Mouse (Mus musculus): ENCODE results near the gene 1700025G04Rik. TPM values are rescaled to one million over a fixed set of nuclear protein-coding genes. Genes with fewer than 3 reads are reported as not detected.
A peak's percentile ranks its signal among the peaks of the same experiment; 100 is the strongest.

1700025G04Rik gene
- polyA plus RNA-seq, 1 experiment from 2014 or later, result 14.1 TPM

- no peak for DNase-seq (ENCODE audit: low spot score)
- H3K27me3 ChIP-seq (replicated peaks; ENCODE audit: insufficient read depth, low read length), result no peaks in the 10 kb centered on the region
- ATAC-seq, result no peak
- no peak overlapping the region for H3K27ac ChIP-seq (ENCODE audit: low read length)
- no peaks in the 10 kb centered on the region for H3K9me3 ChIP-seq (ENCODE audit: low read length)
- no peak overlapping the region for H3K4me3 ChIP-seq (ENCODE audit: low read depth, low read length)
- TF ChIP-seq CTCF (IDR thresholded peaks at IDR 0.05), result no peak
- no peak for TF ChIP-seq EP300 (IDR thresholded peaks at IDR 0.05)
- H3K36me3 ChIP-seq (ENCODE audit: insufficient read depth, low read length), result no peaks in the 10 kb centered on the region
- WGBS, result 93% methylated on average over 1 of the region's 1 CpGs
- peaks cover 3% of the 10 kb centered on the region; the same call in 1 of the 2 replicates for H3K4me1 ChIP-seq (ENCODE audit: insufficient read depth, low read depth, low read length)
- H3K4me2 ChIP-seq (replicated peaks; ENCODE audit: low read depth, low read length), result no peak overlapping the region
- no peak overlapping the region for H3K9ac ChIP-seq (replicated peaks; ENCODE audit: low read depth)
Observed at GRCm38 (mm10) chr1:152105246-152105645, 15.3 kb upstream of the 1700025G04Rik start.

- Histone ChIP-seq H3K36me3 (ENCODE audit: insufficient read depth, low read length) (no peaks in the 10 kb centered on the region), H3K27me3 (replicated peaks; ENCODE audit: insufficient read depth, low read length) (no peaks in the 10 kb centered on the region), H3K9ac (replicated peaks; ENCODE audit: low read depth) (no peak overlapping the region), H3K9me3 (ENCODE audit: low read length) (no peaks in the 10 kb centered on the region), H3K4me3 (ENCODE audit: low read depth, low read length) (no peak overlapping the region), H3K4me1 (ENCODE audit: insufficient read depth, low read depth, low read length) (peaks cover 3% of the 10 kb centered on the region; the same call in 1 of the 2 replicates), H3K4me2 (replicated peaks; ENCODE audit: low read depth, low read length) (no peak overlapping the region), H3K27ac (ENCODE audit: low read length) (no peak overlapping the region)
- no peak for DNase-seq (ENCODE audit: low spot score)
- no peak for TF ChIP-seq CTCF (IDR thresholded peaks at IDR 0.05)
- no peak for TF ChIP-seq EP300 (IDR thresholded peaks at IDR 0.05)
- no peak for ATAC-seq
- 45% methylated on average over 5 of the region's 5 CpGs for WGBS
Observed at GRCm38 (mm10) chr1:152101746-152102145, 11.8 kb upstream of the 1700025G04Rik start.

- DNase-seq (ENCODE audit: low spot score) (no peak), ATAC-seq (no peak)
- Histone ChIP-seq H3K27ac (ENCODE audit: low read length) (no peak overlapping the region), H3K9me3 (ENCODE audit: low read length) (no peaks in the 10 kb centered on the region), H3K4me2 (replicated peaks; ENCODE audit: low read depth, low read length) (no peak overlapping the region), H3K36me3 (ENCODE audit: insufficient read depth, low read length) (no peaks in the 10 kb centered on the region), H3K9ac (replicated peaks; ENCODE audit: low read depth) (no peak overlapping the region), H3K27me3 (replicated peaks; ENCODE audit: insufficient read depth, low read length) (no peaks in the 10 kb centered on the region), H3K4me1 (ENCODE audit: insufficient read depth, low read depth, low read length) (0 out of 2 replicates have a peak, but pooled peaks cover 3% of the 10 kb centered on the region), H3K4me3 (ENCODE audit: low read depth, low read length) (no peak overlapping the region)
- WGBS, result 49% methylated on average over 3 of the region's 3 CpGs
- TF ChIP-seq CTCF (IDR thresholded peaks at IDR 0.05) (no peak), EP300 (IDR thresholded peaks at IDR 0.05) (no peak)
Observed at GRCm38 (mm10) chr1:152096045-152096444, 6.1 kb upstream of the 1700025G04Rik start.

- peak; percentile 43 for DNase-seq (ENCODE audit: low spot score)
- peak overlapping the region; percentile 63 for H3K4me3 ChIP-seq (ENCODE audit: low read depth, low read length)
- H3K27me3 ChIP-seq (replicated peaks; ENCODE audit: insufficient read depth, low read length), result no peaks in the 10 kb centered on the region
- peak overlapping the region; percentile 76 for H3K27ac ChIP-seq (ENCODE audit: low read length)
- H3K9ac ChIP-seq (replicated peaks; ENCODE audit: low read depth), result peak overlapping the region; percentile 45; the same call in 1 of the 2 replicates
- no peak for TF ChIP-seq EP300 (IDR thresholded peaks at IDR 0.05)
- no peak; the same call in 1 of the 2 replicates for TF ChIP-seq CTCF (IDR thresholded peaks at IDR 0.05)
- H3K9me3 ChIP-seq (ENCODE audit: low read length), result no peaks in the 10 kb centered on the region
- ATAC-seq, result peak; percentile 51
- peak overlapping the region; percentile 98 for H3K4me2 ChIP-seq (replicated peaks; ENCODE audit: low read depth, low read length)
- WGBS, result 5% methylated on average over 33 of the region's 36 CpGs
- no peaks in the 10 kb centered on the region for H3K36me3 ChIP-seq (ENCODE audit: insufficient read depth, low read length)
- H3K4me1 ChIP-seq (ENCODE audit: insufficient read depth, low read depth, low read length), result 0 out of 2 replicates have a peak, but pooled peaks cover 5% of the 10 kb centered on the region
Observed at GRCm38 (mm10) chr1:152090564-152091545, 930 bp upstream of the 1700025G04Rik start.

- ATAC-seq (peak; percentile 18), DNase-seq (ENCODE audit: low spot score) (peak; percentile 51)
- 1% methylated on average over 18 of the region's 25 CpGs for WGBS
- Histone ChIP-seq H3K4me2 (replicated peaks; ENCODE audit: low read depth, low read length) (peak overlapping the region; percentile 98), H3K36me3 (ENCODE audit: insufficient read depth, low read length) (no peaks in the 10 kb centered on the region), H3K9me3 (ENCODE audit: low read length) (no peaks in the 10 kb centered on the region), H3K9ac (replicated peaks; ENCODE audit: low read depth) (peak overlapping the region; percentile 45), H3K27ac (ENCODE audit: low read length) (peak overlapping the region; percentile 76), H3K27me3 (replicated peaks; ENCODE audit: insufficient read depth, low read length) (no peaks in the 10 kb centered on the region), H3K4me1 (ENCODE audit: insufficient read depth, low read depth, low read length) (peaks cover 14% of the 10 kb centered on the region; the same call in 1 of the 2 replicates), H3K4me3 (ENCODE audit: low read depth, low read length) (peak overlapping the region; percentile 63)
- TF ChIP-seq EP300 (IDR thresholded peaks at IDR 0.05) (no peak), CTCF (IDR thresholded peaks at IDR 0.05) (no peak)
Observed at GRCm38 (mm10) chr1:152089526-152089925, 399 bp downstream of the 1700025G04Rik start.

- Histone ChIP-seq H3K36me3 (ENCODE audit: insufficient read depth, low read length) (no peaks in the 10 kb centered on the region), H3K9ac (replicated peaks; ENCODE audit: low read depth) (no peak overlapping the region; the same call in 1 of the 2 replicates), H3K4me3 (ENCODE audit: low read depth, low read length) (peak overlapping the region; percentile 63), H3K4me1 (ENCODE audit: insufficient read depth, low read depth, low read length) (peaks cover 14% of the 10 kb centered on the region; the same call in 1 of the 2 replicates), H3K4me2 (replicated peaks; ENCODE audit: low read depth, low read length) (peak overlapping the region; percentile 98), H3K9me3 (ENCODE audit: low read length) (no peaks in the 10 kb centered on the region), H3K27me3 (replicated peaks; ENCODE audit: insufficient read depth, low read length) (no peaks in the 10 kb centered on the region), H3K27ac (ENCODE audit: low read length) (peak overlapping the region; percentile 76; the same call in 1 of the 2 replicates)
- ATAC-seq, result no peak
- no peak for TF ChIP-seq EP300 (IDR thresholded peaks at IDR 0.05)
- no peak for TF ChIP-seq CTCF (IDR thresholded peaks at IDR 0.05)
- DNase-seq (ENCODE audit: low spot score), result peak; percentile 63
- 5% methylated on average over 16 of the region's 16 CpGs for whole genome bisulfite sequencing
Observed at GRCm38 (mm10) chr1:152088791-152089401, 1.0 kb downstream of the 1700025G04Rik start.

All from lung, postnatal 0 days (tissue).